Mouse (Mus musculus) myocyte (in vitro differentiated cells): ENCODE measurements around the gene S100a13.

Experiments used
- CEBPB ChIP-seq: IDR thresholded peaks from 2 replicates; pipeline ENCODE4 v1.6.1; 2011; ENCODE audit warnings: mild to moderate bottlenecking, moderate library complexity; ENCODE audit not compliant: poor library complexity, insufficient read depth, severe bottlenecking
- MAX ChIP-seq: IDR thresholded peaks from one replicate; pipeline ENCODE4 v1.6.1; 2011; ENCODE audit warnings: low read depth, mild to moderate bottlenecking, control low read depth
- MYOG ChIP-seq, 3 experiments: IDR thresholded peaks; one replicate each; pipeline ENCODE4 v1.6.1; 2011; ENCODE audit warnings: control low read depth in 2 of 3, low read depth in 2 of 3, mild to moderate bottlenecking in 2 of 3; ENCODE audit not compliant: insufficient read length in 2 of 3, control insufficient read depth in 1 of 3, insufficient read depth in 1 of 3
- POLR2A ChIP-seq: IDR thresholded peaks from one replicate; pipeline ENCODE4 v1.6.1; 2011; ENCODE audit warnings: low read depth, mild to moderate bottlenecking, control low read depth, moderate library complexity; ENCODE audit not compliant: insufficient read length
- USF1 ChIP-seq: IDR thresholded peaks from one replicate; pipeline ENCODE4 v1.6.1; 2011; ENCODE audit warnings: low read depth, mild to moderate bottlenecking, control low read depth, moderate library complexity

DNA sequence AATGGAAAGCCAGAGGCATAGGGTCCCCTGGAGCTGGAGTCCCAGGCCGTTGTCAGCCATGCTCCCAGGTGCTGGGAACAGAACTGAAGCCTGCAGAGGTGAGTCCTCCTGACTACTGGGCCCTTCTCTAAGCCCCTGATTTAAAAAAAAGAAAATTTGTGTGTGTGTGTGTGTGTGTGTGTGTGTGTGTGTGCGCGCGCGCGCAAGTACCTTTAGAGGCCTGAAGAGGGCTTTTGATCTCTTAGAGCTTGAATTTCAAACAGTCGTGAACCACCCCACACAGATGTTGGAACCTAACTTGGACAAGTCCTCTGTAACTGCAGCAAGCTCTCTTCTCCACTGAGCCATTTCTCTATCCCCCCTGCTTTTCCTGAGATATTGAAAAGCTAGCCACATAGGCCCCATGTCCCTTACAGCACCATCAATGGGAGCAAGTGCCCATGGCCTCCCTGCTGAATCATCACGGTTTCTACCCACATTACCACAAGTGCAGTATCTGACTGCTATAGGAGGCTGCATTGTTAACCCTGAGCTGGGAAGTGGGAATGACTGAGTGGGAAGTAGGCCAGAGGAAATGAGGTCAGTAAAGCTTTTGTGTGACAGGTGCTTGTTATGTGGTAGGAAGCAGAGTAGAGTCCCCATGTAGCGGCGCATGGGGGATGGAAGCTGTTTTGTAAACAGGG, 46.5 kb upstream of the S100a13 start:
- TF ChIP-seq MAX = no peak
- no peak for TF ChIP-seq USF1
- no peak for TF ChIP-seq CEBPB
- no peak for TF ChIP-seq MYOG (IDR thresholded peaks at IDR 0.05; ENCODE audit: control insufficient read depth in 1 of 3, insufficient read depth in 1 of 3, insufficient read length in 2 of 3, low read depth in 2 of 3)
- no peak for TF ChIP-seq POLR2A
